17 mouse cellular contexts compared by ENCODE assay signal in genomic region chr2:40910392-40911272, GRCm38 (mm10).
DNase-seq lines count a peak whose midpoint lies in the region; ATAC-seq and TF ChIP-seq lines count a peak whose summit lies in the region.
"Had no signal": no experiment of that assay in that cellular context is flagged by ENCODE, and none has a peak within 500 bp of the region (broad histone marks: within the 10 kb centered on the region; RNA-seq: fewer than 3 reads in every experiment).

No protein-coding gene starts in this region.

- no peak overlapping the region for H3K9ac ChIP-seq in hindbrain, embryonic 11.5 days (ENCODE audit: low read depth, low read length)
- no peak overlapping the region for H3K9ac ChIP-seq in hindbrain, embryonic 13.5 days
- no peak overlapping the region for H3K9ac ChIP-seq in forebrain, embryonic 13.5 days
- no peak overlapping the region for H3K9ac ChIP-seq in midbrain, embryonic 15.5 days
- H3K9ac ChIP-seq: embryonic facial prominence, embryonic 12.5 days; heart, embryonic 13.5 days; limb, embryonic 15.5 days had no signal

- peak; percentile 24 for DNase-seq in hindbrain, embryonic 11.5 days (ENCODE audit: low spot score)
- peak; percentile 6 for DNase-seq in brain, adult 2 months (ENCODE audit: low read depth, low spot score)
- no peak for DNase-seq in layer of hippocampus, postnatal 14 days (ENCODE audit: low spot score in 2 of 2)
- no peak for DNase-seq in thymus, postnatal 14 days
- DNase-seq in thymus, adult 2 months: no peak
- DNase-seq: adrenal gland, postnatal 10 days; gastrocnemius, postnatal 25 days; kidney, adult 8-10 months; lung, adult 2 months; thymus, postnatal 36 days had no signal

- WGBS in hindbrain, embryonic 11.5 days: 28% methylated on average over 3 of the region's 3 CpGs
- WGBS in hindbrain, embryonic 13.5 days: 23% methylated on average over 3 of the region's 3 CpGs
- 0% methylated on average over 3 of the region's 3 CpGs for WGBS in forebrain, embryonic 13.5 days
- 4% methylated on average over 3 of the region's 3 CpGs for WGBS in midbrain, embryonic 15.5 days
- WGBS in thymus, adult 2 months: 69% methylated on average over 3 of the region's 3 CpGs

- TF ChIP-seq POLR2A in thymus, adult 2 months (IDR thresholded peaks at IDR 0.05; ENCODE audit: control insufficient read depth, extremely low read depth, insufficient read depth, low read length, poor library complexity): no peak

- no peaks in the 10 kb centered on the region; the same call in 1 of the 2 replicates for H3K4me1 ChIP-seq in hindbrain, embryonic 11.5 days (replicated peaks; ENCODE audit: control insufficient read depth, insufficient read depth, low read length)
- no peaks in the 10 kb centered on the region for H3K4me1 ChIP-seq in hindbrain, embryonic 13.5 days (replicated peaks)
- H3K4me1 ChIP-seq in forebrain, embryonic 13.5 days: peaks cover 7% of the 10 kb centered on the region; the same call in 1 of the 2 replicates
- no peaks in the 10 kb centered on the region for H3K4me1 ChIP-seq in midbrain, embryonic 15.5 days
- no peaks in the 10 kb centered on the region for H3K4me1 ChIP-seq in thymus, adult 2 months (replicated peaks; ENCODE audit: control insufficient read depth, insufficient read depth, low read length)
- H3K4me1 ChIP-seq: embryonic facial prominence, embryonic 12.5 days; heart, embryonic 13.5 days; limb, embryonic 15.5 days had no signal

- no peaks in the 10 kb centered on the region for H3K9me3 ChIP-seq in hindbrain, embryonic 11.5 days (ENCODE audit: control insufficient read depth, low read length)
- 0 out of 2 replicates have a peak, but pooled peaks cover 3% of the 10 kb centered on the region for H3K9me3 ChIP-seq in hindbrain, embryonic 13.5 days
- no peaks in the 10 kb centered on the region for H3K9me3 ChIP-seq in forebrain, embryonic 13.5 days (replicated peaks)
- H3K9me3 ChIP-seq in midbrain, embryonic 15.5 days: no peaks in the 10 kb centered on the region
- H3K9me3 ChIP-seq: embryonic facial prominence, embryonic 12.5 days; heart, embryonic 13.5 days; limb, embryonic 15.5 days had no signal

- H3K36me3 ChIP-seq in hindbrain, embryonic 11.5 days (ENCODE audit: control insufficient read depth, insufficient read depth, low read length): no peaks in the 10 kb centered on the region
- H3K36me3 ChIP-seq in hindbrain, embryonic 13.5 days: no peaks in the 10 kb centered on the region
- no peaks in the 10 kb centered on the region for H3K36me3 ChIP-seq in forebrain, embryonic 13.5 days (ENCODE audit: poor library complexity, severe bottlenecking)
- no peaks in the 10 kb centered on the region for H3K36me3 ChIP-seq in midbrain, embryonic 15.5 days (replicated peaks)
- H3K36me3 ChIP-seq in thymus, adult 2 months (ENCODE audit: control insufficient read depth, insufficient read depth, low read length): no peaks in the 10 kb centered on the region
- H3K36me3 ChIP-seq: embryonic facial prominence, embryonic 12.5 days; heart, embryonic 13.5 days; limb, embryonic 15.5 days had no signal

- no peak overlapping the region for H3K4me2 ChIP-seq in hindbrain, embryonic 11.5 days (replicated peaks; ENCODE audit: low read depth, low read length)
- H3K4me2 ChIP-seq in hindbrain, embryonic 13.5 days: no peak overlapping the region
- H3K4me2 ChIP-seq in forebrain, embryonic 13.5 days: no peak overlapping the region
- H3K4me2 ChIP-seq in midbrain, embryonic 15.5 days: no peak overlapping the region
- H3K4me2 ChIP-seq: embryonic facial prominence, embryonic 12.5 days; heart, embryonic 13.5 days; limb, embryonic 15.5 days had no signal

- ATAC-seq in hindbrain, embryonic 11.5 days (ENCODE audit: low FRiP score): peak; percentile 85
- no peak for ATAC-seq in hindbrain, embryonic 13.5 days (ENCODE audit: low FRiP score)
- peak; percentile 91; the same call in 1 of the 2 replicates for ATAC-seq in forebrain, embryonic 13.5 days
- ATAC-seq in midbrain, embryonic 15.5 days (replicated peaks): peak; percentile 90
- ATAC-seq: Patski had no signal

- H3K27ac ChIP-seq in hindbrain, embryonic 11.5 days (ENCODE audit: low read depth, low read length): no peak overlapping the region
- H3K27ac ChIP-seq in hindbrain, embryonic 13.5 days: no peak overlapping the region
- H3K27ac ChIP-seq in forebrain, embryonic 13.5 days: peak overlapping the region; percentile 44
- H3K27ac ChIP-seq in midbrain, embryonic 15.5 days: no peak overlapping the region
- H3K27ac ChIP-seq in thymus, adult 2 months (ENCODE audit: control insufficient read depth, insufficient read depth, low read length): no peak overlapping the region
- H3K27ac ChIP-seq: embryonic facial prominence, embryonic 12.5 days; heart, embryonic 13.5 days; limb, embryonic 15.5 days had no signal

- TF ChIP-seq CTCF in thymus, adult 2 months (IDR thresholded peaks at IDR 0.05; ENCODE audit: borderline replicate concordance, control insufficient read depth, extremely low read depth, insufficient read depth, low read length, poor library complexity): no peak

- H3K27me3 ChIP-seq in hindbrain, embryonic 11.5 days (ENCODE audit: control insufficient read depth, insufficient read depth, low read length): no peaks in the 10 kb centered on the region
- H3K27me3 ChIP-seq in hindbrain, embryonic 13.5 days: no peaks in the 10 kb centered on the region
- H3K27me3 ChIP-seq in forebrain, embryonic 13.5 days: no peaks in the 10 kb centered on the region
- H3K27me3 ChIP-seq in midbrain, embryonic 15.5 days (replicated peaks): no peaks in the 10 kb centered on the region
- H3K27me3 ChIP-seq in thymus, adult 2 months (ENCODE audit: control insufficient read depth, insufficient read depth, low read length): no peaks in the 10 kb centered on the region
- H3K27me3 ChIP-seq: embryonic facial prominence, embryonic 12.5 days; heart, embryonic 13.5 days; limb, embryonic 15.5 days; Patski had no signal

- no peak overlapping the region for H3K4me3 ChIP-seq in hindbrain, embryonic 11.5 days (ENCODE audit: low read depth, low read length)
- H3K4me3 ChIP-seq in hindbrain, embryonic 13.5 days: no peak overlapping the region
- H3K4me3 ChIP-seq in forebrain, embryonic 13.5 days: no peak overlapping the region
- no peak overlapping the region for H3K4me3 ChIP-seq in midbrain, embryonic 15.5 days
- no peak overlapping the region for H3K4me3 ChIP-seq in thymus, adult 2 months (ENCODE audit: control insufficient read depth, insufficient read depth, low read length)
- H3K4me3 ChIP-seq: embryonic facial prominence, embryonic 12.5 days; heart, embryonic 13.5 days; limb, embryonic 15.5 days had no signal

Comparison
In these comparisons a context has a peak if more than half of its experiments do, and no peak if none do; other contexts are left out.
1. DNase-seq: peak in hindbrain, embryonic 11.5 days (single experiment) and brain, adult 2 months (single experiment); none in layer of hippocampus, postnatal 14 days (0 of 2), thymus, postnatal 14 days (single experiment) and thymus, adult 2 months (single experiment).